Mouse (Mus musculus): ENCODE measurements around the gene Rsph6a. TPM values are rescaled to one million over a fixed set of nuclear protein-coding genes. Genes with fewer than 3 reads are reported as not detected.

Gene Rsph6a
- not detected in 2 replicates for total RNA-seq (2021)
- long read RNA-seq = 0 reads

DNA sequence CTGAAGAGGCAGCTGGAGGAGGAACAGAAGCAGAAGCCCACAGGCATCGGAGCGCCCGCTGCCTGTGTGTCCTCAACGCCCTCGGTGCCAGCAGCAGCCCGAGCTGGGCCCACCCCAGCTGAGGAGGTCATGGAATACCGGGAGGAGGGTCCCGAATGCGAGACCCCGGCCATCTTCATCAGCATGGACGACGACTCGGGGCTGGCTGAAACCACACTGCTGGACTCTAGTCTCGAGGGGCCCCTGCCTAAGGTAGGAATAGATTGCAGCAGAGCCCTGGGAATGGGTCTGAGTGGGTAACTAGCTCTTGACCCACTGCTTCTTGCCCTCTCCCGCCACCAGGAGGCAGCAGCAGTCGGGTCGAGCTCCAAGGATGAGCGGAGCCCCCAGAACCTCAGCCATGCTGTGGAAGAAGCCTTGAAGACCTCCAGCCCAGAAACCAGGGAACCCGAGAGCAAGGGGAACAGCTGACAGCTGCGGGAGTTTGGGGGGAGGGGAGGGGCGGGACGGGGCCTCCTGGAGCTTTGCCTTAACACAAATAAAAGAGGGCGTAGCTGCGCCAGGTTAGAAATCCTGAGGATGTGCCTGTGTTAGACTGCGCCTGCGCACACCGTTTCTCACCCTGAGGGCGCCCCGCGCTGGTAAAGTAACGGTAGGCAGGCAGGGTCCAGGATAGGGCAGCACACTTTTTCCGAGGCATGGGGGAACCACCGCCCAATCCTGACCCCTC, at the start of gene Rsph6a:
TSS of gene Rsph6a (plus strand) at position 644 of the 730 bp plus-strand sequence.
- no peak for DNase-seq

GRCm38 (mm10) chr7:19005417-19006121, 48.9 kb upstream of the Rsph6a start:
- no peak for DNase-seq

DNA sequence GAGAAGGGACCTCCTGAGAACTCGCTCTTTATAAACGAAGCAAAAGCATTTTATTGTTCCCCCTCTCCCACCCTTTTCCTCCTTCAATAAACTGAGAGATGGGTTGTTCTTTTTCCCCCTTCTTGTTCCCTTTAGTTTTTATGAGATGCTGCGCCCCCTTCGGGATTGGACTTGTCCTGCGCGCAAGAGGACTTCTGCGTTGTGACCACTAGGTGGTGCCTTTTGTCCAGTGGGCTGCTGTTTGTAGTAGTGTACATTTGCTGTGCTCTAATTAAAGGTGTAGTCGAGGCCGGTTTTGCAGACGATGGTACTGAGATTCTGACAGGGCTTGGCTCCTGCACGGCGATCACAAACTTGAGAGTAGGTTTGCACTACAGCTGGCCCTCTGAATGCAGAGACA, 48.0 kb upstream of the Rsph6a start:
- peak; percentile 73 for DNase-seq

- DNase-seq = no peak
Observed at GRCm38 (mm10) chr7:19007026-19007977, 47.2 kb upstream of the Rsph6a start.

DNA sequence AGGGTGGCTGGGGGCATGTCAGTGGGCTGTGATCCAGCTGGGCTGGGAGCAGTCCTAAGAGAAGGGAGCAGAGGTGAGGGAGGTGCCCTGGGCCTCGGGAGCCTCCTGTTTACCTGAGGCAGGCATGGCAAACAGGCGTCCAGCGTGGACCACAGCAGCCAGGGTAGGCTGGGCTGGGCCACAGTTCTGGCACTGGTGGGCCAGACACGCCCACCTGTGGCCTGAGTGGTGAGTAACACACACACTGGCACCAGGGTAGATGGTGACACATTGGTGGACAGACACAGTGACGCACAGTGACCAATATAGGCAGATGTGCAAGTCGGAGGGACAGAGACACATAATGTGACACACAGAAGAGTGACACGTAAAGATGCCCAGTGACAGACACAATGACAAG, 43.9 kb upstream of the Rsph6a start:
- DNase-seq = no peak

DNA sequence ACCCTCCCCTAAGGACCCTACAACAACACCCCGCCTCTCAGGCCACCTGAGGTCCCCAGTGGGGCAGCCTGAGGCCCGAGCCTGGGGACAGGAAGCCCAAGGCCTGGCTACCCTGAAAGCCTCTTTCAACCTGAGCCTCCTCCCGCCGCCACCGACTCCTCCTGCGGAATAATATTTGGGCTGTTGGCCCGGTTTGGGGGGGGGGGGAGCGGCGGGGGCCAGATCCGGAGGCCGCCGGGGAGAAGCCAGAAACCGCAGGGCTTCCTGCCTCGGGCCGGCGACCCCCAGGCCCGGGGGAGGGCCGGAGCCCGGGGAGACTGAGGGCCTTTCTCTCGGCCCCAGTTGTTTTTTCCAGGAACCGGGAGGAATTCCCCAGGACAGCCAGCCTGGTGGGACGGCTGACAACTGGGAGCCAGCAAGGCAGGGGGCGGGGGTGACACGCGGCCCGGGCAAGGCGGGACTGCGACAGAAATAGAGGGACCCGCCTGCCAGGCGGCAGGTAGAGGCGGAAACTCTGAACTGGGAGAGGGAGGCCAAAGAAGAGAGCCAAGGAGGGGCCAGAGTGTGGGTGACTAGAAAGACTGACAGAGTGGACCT, 42.4 kb upstream of the Rsph6a start:
- DNase-seq = peak; percentile 42

DNA sequence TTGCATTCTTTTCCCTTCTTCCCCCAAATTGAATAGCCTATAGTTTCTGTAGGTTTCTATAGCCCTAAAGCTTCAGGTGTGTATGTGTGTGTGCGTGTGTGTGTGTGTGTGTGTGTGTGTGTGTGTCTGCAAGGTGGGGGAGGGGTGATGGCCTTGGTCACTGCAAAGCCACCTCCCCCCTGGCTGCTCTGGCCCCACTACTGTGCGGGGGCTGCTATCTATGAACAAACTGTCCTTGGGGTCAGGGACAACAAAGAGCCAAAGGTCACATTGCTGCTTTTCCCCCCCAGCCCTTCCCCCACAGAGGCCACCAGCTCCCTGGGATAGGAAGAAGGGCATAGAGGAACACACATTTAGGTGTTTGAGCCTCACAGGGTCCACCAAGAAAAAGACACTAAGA, 41.6 kb upstream of the Rsph6a start:
- no peak for DNase-seq

DNA sequence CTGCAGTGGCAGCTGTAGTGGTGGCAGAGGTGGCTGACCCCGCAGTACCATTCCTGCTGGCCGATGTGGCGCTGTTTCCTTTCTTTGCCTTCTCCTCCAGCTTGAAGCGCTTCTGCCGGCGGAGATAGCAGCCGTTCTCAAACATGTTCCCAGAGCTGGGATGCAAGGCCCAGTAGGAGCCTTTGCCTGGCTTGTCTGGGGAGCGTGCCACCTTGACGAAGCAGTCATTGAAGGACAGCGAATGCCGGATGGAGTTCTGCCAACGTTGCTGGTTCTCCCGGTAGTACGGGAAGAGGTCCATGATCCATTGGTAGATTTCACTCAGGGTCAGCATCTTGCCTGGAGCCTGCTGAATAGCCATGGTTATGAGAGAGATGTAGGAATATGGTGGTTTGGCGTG, 40.0 kb upstream of the Rsph6a start:
- DNase-seq = no peak

GRCm38 (mm10) chr7:19016042-19016441, 38.4 kb upstream of the Rsph6a start:
- no peak for DNase-seq

DNA sequence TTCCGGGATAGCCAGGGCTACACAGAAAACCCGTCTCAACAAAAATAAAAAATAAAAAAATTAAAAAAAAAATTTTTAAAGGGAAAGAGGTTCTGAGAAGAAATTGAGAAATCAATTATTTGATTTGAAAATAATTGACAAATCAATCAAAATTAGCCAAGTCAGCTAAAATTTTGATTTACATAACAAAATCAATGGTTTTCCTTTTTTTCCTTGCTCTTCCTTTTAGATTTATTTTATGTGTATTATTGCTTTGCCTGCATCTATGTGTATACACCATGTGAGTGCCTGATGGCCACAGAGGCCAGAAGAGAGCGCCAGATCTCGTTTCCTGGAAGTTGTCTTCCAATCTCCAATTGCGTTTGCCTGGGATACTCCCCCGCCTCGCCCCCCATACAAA, 36.6 kb upstream of the Rsph6a start:
- no peak for DNase-seq

DNA sequence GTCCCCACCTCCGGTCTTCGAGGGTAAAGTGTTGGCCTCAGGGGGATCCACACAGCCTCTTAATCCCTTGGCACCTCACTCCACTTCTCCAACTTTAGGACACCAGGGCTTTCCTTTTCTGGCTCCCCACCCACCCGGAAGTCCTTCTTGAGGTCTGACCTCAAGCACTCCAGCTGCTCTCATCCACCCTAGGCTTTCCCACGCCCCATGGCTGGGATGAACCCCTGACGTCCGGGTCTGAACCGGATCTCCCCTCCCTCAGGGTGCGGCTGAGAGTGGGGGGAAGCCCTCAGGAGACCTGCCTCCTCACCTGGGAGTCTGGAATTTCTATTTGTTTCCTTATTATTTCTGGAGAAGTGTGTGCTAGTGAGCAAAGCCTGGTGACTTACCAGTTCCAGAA, 33.4 kb upstream of the Rsph6a start:
- DNase-seq = no peak

GRCm38 (mm10) chr7:19022189-19022958, 32.1 kb upstream of the Rsph6a start:
- no peak for DNase-seq

- DNase-seq = peak; percentile 47
Observed at GRCm38 (mm10) chr7:19023357-19023814, 31.1 kb upstream of the Rsph6a start, which contains the start of gene Foxa3. TSS of gene Foxa3 (minus strand) at chr7:19023538.

DNA sequence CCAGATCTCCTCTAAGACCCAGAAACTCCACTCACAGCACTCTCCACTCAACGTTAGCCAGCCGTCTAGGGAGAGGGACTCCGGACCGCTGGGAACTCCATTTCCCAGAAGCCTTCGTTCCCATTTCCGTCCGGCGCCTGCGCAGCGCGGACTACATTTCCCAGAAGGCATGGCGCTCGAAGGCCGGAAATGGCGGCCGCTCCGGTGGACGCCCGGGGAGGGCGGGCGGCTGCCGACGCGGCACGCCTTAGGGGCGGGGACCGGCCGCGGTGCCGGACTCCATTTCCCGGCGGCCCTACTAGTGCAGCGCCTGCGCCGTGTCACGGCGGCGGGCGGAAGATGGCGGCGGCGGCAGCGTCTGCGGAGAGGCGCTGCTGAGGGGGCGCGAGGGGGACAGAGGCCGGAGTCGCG, 30.4 kb upstream of the Rsph6a start, which contains the start of gene Sympk:
TSS of gene Sympk (plus strand) at position 282 of the 411 bp plus-strand sequence.
- peak; percentile 95 for DNase-seq

- no peak for DNase-seq
Observed at GRCm38 (mm10) chr7:19024581-19025255, 29.8 kb upstream of the Rsph6a start.

DNA sequence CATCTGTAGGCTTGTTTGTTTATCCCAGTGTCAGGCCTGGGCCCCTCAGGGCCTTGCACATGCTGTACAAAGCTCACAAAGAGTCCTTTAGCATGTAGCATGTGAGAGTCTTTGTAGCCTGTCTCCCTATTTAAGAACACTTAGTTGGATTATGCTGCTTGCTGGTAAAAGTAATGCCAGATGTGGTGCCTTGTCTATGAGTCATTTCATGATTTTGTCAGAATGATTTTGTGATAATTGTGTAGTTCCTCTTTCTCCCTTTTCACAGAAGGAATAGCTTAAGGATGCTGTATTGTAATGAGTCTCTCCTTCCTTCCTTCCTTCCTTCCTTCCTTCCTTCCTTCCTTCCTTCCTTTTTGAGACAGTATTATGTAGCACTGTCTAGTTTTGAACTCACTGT, 26.4 kb upstream of the Rsph6a start:
- no peak for DNase-seq

DNA sequence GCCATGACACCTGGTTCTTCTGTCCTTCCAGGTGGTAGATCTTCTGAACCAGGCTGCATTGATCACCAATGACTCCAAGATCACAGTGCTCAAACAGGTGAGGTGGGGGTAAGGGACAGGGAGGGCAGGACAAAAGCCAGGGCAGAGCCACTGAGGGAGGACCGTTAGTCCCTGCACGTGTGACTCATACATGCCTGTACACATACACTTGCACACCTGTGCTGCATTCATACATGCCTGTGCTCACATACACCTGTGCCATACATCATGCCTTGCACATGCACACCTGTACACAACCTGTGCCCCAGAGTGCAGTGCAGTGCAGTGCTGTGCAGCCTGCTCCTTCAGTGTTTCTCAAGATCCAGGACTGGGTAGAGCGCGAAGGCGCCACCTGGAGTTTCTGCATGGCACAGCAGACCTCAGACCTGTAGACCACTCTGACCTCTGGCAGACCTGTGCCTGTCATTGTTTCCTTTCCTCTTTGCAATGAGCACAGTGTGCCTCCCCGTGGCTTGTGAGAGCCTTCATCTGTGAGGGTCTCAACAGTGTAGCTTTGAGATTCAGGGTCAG, 25.3 kb upstream of the Rsph6a start:
- DNase-seq = peak; percentile 53

DNA sequence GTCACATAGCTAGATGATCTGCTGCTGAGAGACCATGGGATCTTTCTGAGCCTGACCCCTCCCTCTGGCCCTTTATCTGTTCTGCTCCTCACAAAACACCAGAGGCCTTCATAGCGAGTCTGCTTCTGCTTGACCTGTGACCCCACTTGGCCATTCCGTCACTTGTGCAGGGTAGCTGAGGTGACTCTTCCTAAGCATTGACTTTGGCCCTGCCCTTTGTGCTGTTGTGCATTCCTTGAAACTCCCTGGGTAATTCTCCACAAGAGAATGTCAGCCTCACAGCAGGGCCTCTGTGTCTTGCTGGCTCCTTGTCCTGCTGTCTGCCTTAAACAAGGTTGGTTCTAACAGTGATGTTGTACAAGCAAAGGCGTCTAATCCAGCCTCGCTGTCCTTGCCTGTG, 22.8 kb upstream of the Rsph6a start:
- DNase-seq = no peak

- no peak for DNase-seq
Observed at GRCm38 (mm10) chr7:19044616-19045015, 9.9 kb upstream of the Rsph6a start.
